Mouse (Mus musculus): ENCODE results near the gene C1qc.

DNA sequence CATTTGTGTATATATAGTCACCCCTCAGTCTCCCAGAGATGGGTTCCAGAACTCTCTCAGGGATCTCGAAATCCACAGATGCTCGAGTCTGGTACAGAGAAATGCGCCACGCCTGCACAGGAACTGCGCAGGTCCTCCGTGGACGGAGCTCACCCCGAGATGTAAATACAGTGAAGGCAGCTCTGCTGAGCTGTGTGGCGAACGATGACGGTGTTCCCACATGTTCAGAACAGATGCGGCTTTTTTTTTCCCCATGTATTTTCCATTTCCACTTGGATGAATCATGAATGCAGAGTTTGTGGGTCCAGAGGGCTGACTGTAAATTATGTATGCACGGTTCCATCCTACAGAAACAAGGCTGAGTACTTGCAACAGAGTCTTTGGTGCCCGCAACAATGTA is 17.9 kb downstream of the C1qc start:
- no peak for TF ChIP-seq CTCF (IDR thresholded peaks at IDR 0.05; ENCODE audit: extremely low read depth, insufficient read length, insufficient replicate concordance, low read depth, low read length)
- no peak for TF ChIP-seq POLR2A (IDR thresholded peaks at IDR 0.05; ENCODE audit: low read depth, low read length)

Measured in small intestine, adult 2 months (tissue).